Mouse (Mus musculus) forebrain, embryonic 10.5 days (tissue): ENCODE results near the gene Glb1l. TPM values are rescaled to one million over a fixed set of nuclear protein-coding genes. Genes with fewer than 3 reads are reported as not detected.

Experiments
- DNase-seq: peaks from one replicate; pipeline ENCODE4 v3.0.0-alpha.2; 2017; ENCODE audit warnings: low spot score; ENCODE audit errors: extremely low spot score
- H3K27ac ChIP-seq: fragments of 300-500 bp; sonication (generic); 2 replicates; pipeline ENCODE4 v1.5.1; 2016; ENCODE audit warnings: mild to moderate bottlenecking
- H3K27me3 ChIP-seq: fragments of 300-500 bp; sonication (generic); 2 replicates; pipeline ENCODE4 v1.6.1; 2016; ENCODE audit warnings: mild to moderate bottlenecking; ENCODE audit not compliant: poor library complexity, severe bottlenecking
- H3K36me3 ChIP-seq: fragments of 300-500 bp; sonication (generic); replicated peaks from 2 replicates; pipeline ENCODE4 v1.6.1; 2016; ENCODE audit warnings: mild to moderate bottlenecking, moderate library complexity
- H3K4me1 ChIP-seq: fragments of 300-500 bp; sonication (generic); 2 replicates; pipeline ENCODE4 v1.6.1; 2016
- H3K4me3 ChIP-seq: fragments of 300-500 bp; sonication (generic); 2 replicates; pipeline ENCODE4 v1.5.1; 2016; ENCODE audit warnings: mild to moderate bottlenecking, moderate library complexity
- H3K9me3 ChIP-seq: fragments of 300-500 bp; sonication (generic); 2 replicates; pipeline ENCODE4 v1.6.1; 2016; ENCODE audit warnings: mild to moderate bottlenecking, moderate library complexity
- WGBS: fragments of 180-500 bp; shearing (Covaris S2); methylation state at CpG from one replicate; pipeline ENCODE4 v1.1.7; 2016; 5-methylcytosine and 5-hydroxymethylcytosine counted together
- polyA plus RNA-seq: library from polyadenylated mRNA; unstranded; fragments of >200 nt; fragmentation: Nextera tagmentation; extraction: Ambion mirVana; gene quantifications from 2 replicates; pipeline ENCODE4 v1.2.1, GENCODE M21; 2016

The Glb1l gene
- polyA plus RNA-seq, 1 experiment from 2014 or later = 15.3 TPM

DNA sequence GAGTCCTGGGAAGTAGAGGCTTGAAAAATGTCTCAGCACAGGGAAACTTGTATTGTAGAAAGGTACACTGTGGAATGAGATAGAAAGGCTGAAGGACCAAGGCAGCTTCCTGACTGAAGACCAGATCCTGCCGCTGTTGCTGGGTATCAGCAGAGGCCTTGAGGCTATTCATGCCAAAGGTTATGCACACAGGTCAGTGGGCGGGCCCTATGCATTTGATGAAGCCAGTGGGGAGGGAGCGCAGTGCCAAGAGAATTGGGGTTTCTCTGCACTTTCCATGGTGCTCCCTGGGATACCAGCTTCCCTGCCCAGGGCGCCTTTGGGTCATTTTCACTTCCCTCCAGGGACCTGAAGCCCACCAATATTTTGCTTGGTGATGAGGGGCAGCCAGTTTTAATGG is 1.9 kb upstream of the Glb1l start:
- no peak overlapping the region for H3K27ac ChIP-seq
- peak overlapping the region; percentile 3; the same call in 1 of the 2 replicates for H3K4me3 ChIP-seq
- H3K27me3 ChIP-seq = peaks cover 34% of the 10 kb centered on the region
- no peak for DNase-seq
- H3K9me3 ChIP-seq = no peaks in the 10 kb centered on the region
- peaks cover 46% of the 10 kb centered on the region for H3K36me3 ChIP-seq
- peaks cover 44% of the 10 kb centered on the region for H3K4me1 ChIP-seq
- WGBS = 79% methylated on average over 4 of the region's 4 CpGs

DNA sequence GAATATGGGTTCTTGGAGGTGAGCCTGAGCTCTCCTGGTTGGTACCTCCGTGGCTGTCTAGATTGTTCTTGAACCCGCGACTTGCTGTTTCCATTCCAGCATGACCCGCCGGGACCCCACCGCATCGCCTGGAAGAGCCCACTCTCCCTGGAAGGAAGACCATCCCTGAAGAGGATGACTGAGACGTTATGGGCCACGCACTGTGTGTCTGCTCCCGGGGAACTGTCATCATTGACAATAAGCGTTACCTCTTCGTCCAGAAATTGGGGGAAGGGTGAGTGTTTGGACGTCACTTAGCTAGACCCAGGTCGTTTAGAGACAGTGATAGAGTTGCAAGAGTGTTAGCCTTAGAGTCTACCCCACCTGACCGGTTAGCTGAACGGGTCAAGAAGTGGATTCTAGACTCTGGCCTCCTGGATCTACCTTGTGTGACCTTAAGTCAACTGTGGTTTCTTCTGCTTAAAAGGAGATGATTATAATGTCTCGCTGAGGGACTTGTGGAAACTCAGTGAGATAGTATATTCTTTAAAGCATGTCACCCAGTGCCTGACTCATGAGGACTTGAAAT is 612 bp upstream of the Glb1l start:
- no peaks in the 10 kb centered on the region for H3K9me3 ChIP-seq
- no peak for DNase-seq
- 17% methylated on average over 17 of the region's 17 CpGs for WGBS
- H3K27ac ChIP-seq = peak overlapping the region; percentile 93
- peak overlapping the region; percentile 97 for H3K4me3 ChIP-seq
- peaks cover 46% of the 10 kb centered on the region for H3K36me3 ChIP-seq
- H3K27me3 ChIP-seq = peaks cover 21% of the 10 kb centered on the region
- peaks cover 44% of the 10 kb centered on the region for H3K4me1 ChIP-seq

DNA sequence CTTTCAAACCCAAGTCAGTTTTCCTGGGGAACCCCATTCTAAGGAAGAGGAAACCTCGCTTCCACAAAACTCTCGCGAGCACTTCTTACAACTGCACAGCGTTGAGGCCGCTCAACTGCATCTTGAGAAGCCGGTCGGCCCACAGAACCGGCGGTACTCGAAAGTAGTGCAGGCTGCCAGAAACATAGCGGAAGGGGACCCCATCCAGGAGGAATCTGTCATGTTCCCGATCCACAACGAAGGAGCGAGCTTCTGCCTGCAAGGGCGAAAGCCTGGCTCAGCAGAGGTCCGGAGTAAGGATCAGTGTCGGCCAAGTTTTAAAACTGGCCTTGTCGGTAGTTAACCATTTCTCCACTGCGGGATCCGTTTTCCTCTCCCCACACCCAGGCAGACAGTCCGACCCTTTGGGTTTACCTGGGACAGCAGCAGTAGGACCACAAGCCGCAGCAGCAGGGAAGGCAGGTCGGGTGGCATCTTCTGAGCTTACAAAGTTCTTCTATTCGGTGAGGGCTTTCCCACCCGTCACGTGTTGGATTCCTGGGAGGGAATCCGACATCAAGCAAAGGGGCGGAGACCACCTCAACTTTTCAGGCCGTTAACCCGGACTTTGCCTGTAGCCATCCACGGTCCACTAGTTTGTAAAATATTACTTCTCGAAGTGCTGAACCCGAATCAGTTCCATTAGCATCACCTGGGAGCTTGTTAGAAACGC is 1.5 kb downstream of the Glb1l start:
- DNase-seq = peak; percentile 26
- Histone ChIP-seq H3K4me1 (peaks cover 44% of the 10 kb centered on the region), H3K27me3 (peaks cover 14% of the 10 kb centered on the region; the same call in 1 of the 2 replicates), H3K4me3 (peak overlapping the region; percentile 97), H3K27ac (peak overlapping the region; percentile 67), H3K36me3 (peaks cover 25% of the 10 kb centered on the region), H3K9me3 (no peaks in the 10 kb centered on the region)
- whole genome bisulfite sequencing = 14% methylated on average over 34 of the region's 34 CpGs

DNA sequence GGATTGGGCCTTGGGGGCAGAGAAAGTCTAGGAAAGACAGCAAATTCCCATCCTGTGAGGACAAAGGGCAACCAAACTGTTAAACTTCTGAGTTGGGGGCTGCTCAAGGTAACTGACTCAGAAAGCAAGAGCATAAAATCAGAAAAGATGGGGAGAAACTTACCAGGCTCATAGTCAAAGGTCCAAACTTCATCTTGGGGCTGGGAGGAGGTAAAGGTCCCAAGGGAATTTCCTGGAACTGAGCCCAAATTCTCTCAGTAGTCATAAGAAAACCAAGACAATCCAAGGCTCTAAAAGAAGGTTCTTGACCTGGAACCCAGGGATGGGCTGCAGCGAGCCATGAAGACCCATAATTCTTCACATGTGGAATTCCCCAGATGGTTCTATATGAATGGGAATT is 9.4 kb downstream of the Glb1l start:
- H3K4me1 ChIP-seq = no peaks in the 10 kb centered on the region
- H3K9me3 ChIP-seq = no peaks in the 10 kb centered on the region
- peaks cover 40% of the 10 kb centered on the region for H3K36me3 ChIP-seq
- H3K27me3 ChIP-seq = no peaks in the 10 kb centered on the region
- H3K27ac ChIP-seq = no peak overlapping the region
- 94% methylated on average over 1 of the region's 1 CpGs for WGBS
- no peak for DNase-seq
- H3K4me3 ChIP-seq = no peak overlapping the region

DNA sequence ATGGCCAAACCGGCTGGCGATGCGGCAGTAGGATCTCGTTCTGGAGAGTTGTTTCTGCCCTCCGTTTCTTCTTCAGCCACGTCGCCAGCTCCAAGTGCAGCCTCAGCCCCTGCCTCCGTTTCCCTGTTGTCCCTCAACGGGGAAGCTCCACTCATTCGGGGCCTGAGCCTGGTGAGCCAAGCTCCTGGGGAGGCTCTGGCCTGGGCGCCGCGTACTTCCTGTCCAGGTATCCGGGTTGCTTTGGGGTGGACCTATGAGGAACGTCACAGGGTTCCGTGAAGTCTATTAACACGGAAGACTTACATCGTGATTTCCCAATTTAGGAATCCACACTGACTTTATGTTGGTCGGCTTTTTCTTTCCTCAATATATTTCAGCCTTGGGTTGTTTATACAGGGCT is 18.2 kb downstream of the Glb1l start:
- Histone ChIP-seq H3K36me3 (peaks cover 34% of the 10 kb centered on the region), H3K4me1 (peaks cover 30% of the 10 kb centered on the region), H3K9me3 (no peaks in the 10 kb centered on the region), H3K27me3 (no peaks in the 10 kb centered on the region), H3K27ac (peak overlapping the region; percentile 89), H3K4me3 (peak overlapping the region; percentile 76)
- under 1% methylated on average over 19 of the region's 19 CpGs for WGBS
- DNase-seq = no peak

DNA sequence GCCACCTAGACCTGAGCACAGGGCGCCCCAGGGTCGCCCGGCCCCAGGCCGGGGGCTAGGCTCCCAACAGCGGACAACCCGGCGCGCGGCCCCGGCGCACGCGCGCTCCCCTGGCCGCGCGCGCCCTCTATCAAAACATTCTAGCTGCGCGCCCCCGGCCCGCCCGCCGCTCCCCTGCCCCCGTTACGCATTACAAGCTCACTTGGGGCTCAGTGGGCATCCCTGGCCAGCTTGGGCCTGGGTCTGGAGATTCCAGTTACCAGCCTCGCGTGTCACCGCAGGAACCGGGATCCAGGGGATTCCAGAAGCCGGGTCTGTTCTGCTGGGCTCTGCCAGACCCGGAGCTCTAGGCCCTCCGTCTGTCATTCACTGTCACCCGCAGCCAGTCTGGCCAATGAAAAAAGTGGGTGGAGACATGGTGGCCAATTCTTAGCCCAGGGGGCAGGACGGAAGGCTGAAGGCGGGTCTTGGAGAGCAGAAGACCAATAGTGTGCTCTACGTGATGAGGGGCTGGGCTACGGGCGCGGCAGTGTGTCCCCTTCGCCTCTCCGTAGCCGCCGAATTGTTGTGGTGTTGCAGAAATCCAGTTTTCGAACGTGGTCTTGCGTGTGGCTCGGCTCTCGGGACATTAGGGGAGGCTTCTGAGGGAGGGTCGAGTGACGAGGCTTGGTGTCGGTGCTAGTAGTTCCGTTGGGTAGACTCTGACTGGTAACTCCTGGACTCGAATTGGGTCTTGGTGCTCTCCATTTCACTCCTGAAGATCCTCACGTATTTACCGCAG is 18.8 kb downstream of the Glb1l start, which contains the start of the genes Ankzf1 and Atg9a:
Gene Ankzf1 (plus strand): TSS at position 530 of the 781 bp plus-strand sequence.
Gene Atg9a (minus strand): TSS at position 575 of the 781 bp plus-strand sequence.
- H3K4me1 ChIP-seq = peaks cover 30% of the 10 kb centered on the region
- peaks cover 34% of the 10 kb centered on the region for H3K36me3 ChIP-seq
- H3K27me3 ChIP-seq = no peaks in the 10 kb centered on the region
- DNase-seq = peak; percentile 96
- WGBS = under 1% methylated on average over 56 of the region's 56 CpGs
- peak within 1 kb of the TSS; percentile 76 for H3K4me3 ChIP-seq
- no peaks in the 10 kb centered on the region for H3K9me3 ChIP-seq
- H3K27ac ChIP-seq = peak within 1 kb of the TSS; percentile 89

DNA sequence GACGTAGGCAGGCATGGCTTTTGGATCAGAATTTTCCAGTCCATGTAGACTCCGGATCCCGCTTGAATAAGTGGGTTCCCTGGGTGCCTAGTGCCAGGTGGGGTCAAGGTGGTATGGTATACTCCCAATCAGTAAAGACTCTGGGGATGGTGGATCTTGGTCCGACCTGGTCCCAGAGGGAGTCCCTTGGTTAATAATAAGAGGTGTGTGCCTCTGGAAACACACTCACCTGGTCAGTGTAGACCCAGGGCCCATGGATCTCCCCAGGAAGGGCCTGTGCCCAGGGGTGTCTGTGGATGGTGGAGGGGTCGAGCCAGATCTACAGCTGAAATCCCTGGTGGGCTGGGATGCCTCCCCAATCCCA is 19.4 kb downstream of the Glb1l start:
- Histone ChIP-seq H3K27ac (peak overlapping the region; percentile 89), H3K4me3 (peak overlapping the region; percentile 76), H3K9me3 (no peaks in the 10 kb centered on the region), H3K27me3 (no peaks in the 10 kb centered on the region), H3K36me3 (peaks cover 34% of the 10 kb centered on the region), H3K4me1 (peaks cover 30% of the 10 kb centered on the region)
- 40% methylated on average over 5 of the region's 5 CpGs for WGBS
- DNase-seq = no peak

DNA sequence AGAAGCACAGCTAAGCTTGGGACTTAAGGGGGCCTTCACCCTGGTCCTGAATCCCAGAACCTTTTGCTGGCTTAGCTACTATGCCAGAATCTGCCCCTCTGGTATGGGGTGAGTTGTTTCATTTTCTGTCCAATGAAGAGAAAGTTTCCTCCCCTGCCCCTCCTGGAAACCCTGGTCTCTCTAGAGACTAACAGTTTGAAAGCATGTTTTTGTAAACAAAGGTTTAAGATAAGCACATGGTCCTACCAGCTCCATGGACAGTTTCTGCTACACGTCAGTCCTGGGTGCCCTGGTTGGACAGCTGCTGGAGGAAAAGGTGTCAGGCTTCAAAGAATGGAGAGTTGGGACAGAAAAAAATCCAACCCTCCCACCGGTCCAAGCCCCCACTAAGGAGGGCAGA is 20.0 kb downstream of the Glb1l start:
- Histone ChIP-seq H3K4me1 (peaks cover 30% of the 10 kb centered on the region), H3K27me3 (no peaks in the 10 kb centered on the region), H3K27ac (no peak overlapping the region), H3K9me3 (no peaks in the 10 kb centered on the region), H3K36me3 (peaks cover 34% of the 10 kb centered on the region), H3K4me3 (peak overlapping the region; percentile 76)
- WGBS = 75% methylated on average over 2 of the region's 2 CpGs
- DNase-seq = no peak

DNA sequence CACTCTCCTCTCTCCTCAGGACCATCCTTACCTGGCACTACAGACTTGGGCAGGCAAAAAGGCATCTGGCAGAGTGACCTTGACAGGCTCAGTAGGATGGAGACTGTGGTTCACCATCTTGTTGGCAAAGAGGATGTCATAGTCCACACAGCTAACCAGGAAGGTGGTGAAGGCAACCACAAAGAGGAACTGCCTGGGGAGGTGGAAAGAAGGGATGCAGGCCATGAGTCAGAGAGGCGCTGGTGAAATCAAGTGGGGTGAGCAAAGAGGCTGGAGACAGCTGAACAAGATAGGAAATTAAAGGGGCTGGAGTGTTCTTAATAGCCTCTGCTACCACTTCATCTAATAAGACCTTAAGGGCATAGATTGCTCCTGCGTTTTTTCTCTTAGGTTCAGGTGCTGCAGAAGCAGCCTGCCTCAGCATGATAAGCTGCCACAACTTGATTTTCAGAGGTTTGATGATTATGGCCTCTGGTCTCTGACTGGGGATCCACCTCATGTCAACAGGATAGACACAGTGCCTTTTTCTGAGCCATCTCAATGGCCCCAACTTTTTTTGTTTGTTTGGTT is 22.6 kb downstream of the Glb1l start:
- H3K27ac ChIP-seq = no peak overlapping the region
- H3K9me3 ChIP-seq = no peaks in the 10 kb centered on the region
- H3K27me3 ChIP-seq = no peaks in the 10 kb centered on the region
- H3K36me3 ChIP-seq = peaks cover 40% of the 10 kb centered on the region
- peaks cover 23% of the 10 kb centered on the region for H3K4me1 ChIP-seq
- no peak for DNase-seq
- no peak overlapping the region for H3K4me3 ChIP-seq
- WGBS = 82% methylated on average over 2 of the region's 2 CpGs

DNA sequence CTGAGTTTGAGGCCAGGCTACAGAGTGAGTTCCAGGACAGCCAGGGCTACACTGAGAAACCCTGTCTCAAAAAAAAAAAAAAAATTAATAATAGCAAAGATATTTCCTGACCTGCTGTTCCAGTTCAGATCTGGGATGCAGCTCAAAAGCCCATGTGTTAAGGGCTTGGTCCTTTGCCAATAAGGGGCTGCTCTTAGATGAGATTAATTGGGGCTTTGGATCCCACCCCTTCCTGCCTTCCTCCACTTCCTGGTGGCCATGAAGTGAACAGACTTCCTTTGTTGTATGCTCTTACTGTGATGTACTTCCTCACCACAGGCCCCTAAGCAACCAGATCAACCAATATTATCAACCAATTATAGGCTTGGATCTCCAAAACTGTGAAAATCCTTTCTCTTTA is 23.5 kb downstream of the Glb1l start:
- Histone ChIP-seq H3K4me3 (no peak overlapping the region), H3K9me3 (no peaks in the 10 kb centered on the region), H3K27me3 (no peaks in the 10 kb centered on the region), H3K36me3 (peaks cover 49% of the 10 kb centered on the region), H3K27ac (no peak overlapping the region), H3K4me1 (peaks cover 17% of the 10 kb centered on the region)
- DNase-seq = no peak

DNA sequence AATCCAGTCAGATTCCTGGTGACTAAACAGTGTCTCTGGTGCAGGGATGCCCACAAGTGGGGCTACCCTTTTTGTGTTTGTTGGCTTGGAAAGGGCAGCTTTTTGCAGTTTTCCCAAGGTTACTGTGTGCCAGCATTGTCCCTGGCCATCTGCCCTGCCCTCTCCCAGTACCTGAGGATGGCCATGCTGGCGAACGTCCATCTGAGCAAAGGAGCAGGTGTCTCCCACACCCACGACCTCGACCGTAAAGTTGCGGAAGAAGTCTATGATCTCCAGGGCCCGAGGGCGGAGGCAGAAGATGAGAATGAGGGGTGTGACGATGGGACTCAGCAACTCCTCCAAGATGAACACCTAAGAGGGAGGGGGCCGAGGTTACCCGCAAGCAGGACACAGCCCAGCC is 25.1 kb downstream of the Glb1l start:
- no peak overlapping the region for H3K27ac ChIP-seq
- H3K4me3 ChIP-seq = no peak overlapping the region
- H3K36me3 ChIP-seq = peaks cover 49% of the 10 kb centered on the region
- H3K4me1 ChIP-seq = peaks cover 10% of the 10 kb centered on the region
- DNase-seq = no peak
- no peaks in the 10 kb centered on the region for H3K27me3 ChIP-seq
- H3K9me3 ChIP-seq = no peaks in the 10 kb centered on the region
- WGBS = 91% methylated on average over 11 of the region's 11 CpGs

DNA sequence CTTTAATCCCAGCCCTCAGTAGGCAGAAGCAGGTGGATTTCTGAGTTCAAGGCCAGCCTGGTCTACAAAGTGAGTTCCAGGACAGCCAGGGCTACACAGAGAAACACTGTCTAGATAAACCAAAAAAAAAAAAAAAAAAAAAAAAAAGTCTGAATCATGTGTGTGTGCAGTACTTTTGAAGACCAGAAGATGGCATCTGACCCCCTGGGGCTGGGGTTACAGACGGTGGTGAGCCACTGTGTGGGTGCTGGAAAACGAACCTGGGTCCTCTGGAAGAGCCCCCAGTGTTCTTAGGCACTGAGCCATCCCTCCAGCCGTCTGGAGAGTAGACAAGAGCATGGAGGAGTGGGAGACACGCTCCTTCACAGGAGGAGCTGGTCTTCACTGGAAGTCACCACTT is 28.5 kb downstream of the Glb1l start:
- Histone ChIP-seq H3K27ac (no peak overlapping the region), H3K36me3 (peaks cover 50% of the 10 kb centered on the region), H3K4me1 (peaks cover 27% of the 10 kb centered on the region), H3K4me3 (no peak overlapping the region), H3K9me3 (no peaks in the 10 kb centered on the region), H3K27me3 (no peaks in the 10 kb centered on the region)
- 68% methylated on average over 4 of the region's 4 CpGs for WGBS
- DNase-seq = no peak
